Mouse (Mus musculus) forebrain, embryonic 16.5 days (tissue): ENCODE measurements around the gene Pigw. TPM values are rescaled to one million over a fixed set of nuclear protein-coding genes. Genes with fewer than 3 reads are reported as not detected.
A peak's percentile ranks its signal among the peaks of the same experiment; 100 is the strongest.

Source experiments
- ATAC-seq: fragments of 200-750 bp; cut with Nextera tagmentation; 2 replicates; pipeline ENCODE4 v1.8.0; 2017; ENCODE audit warnings: mild to moderate bottlenecking, moderate library complexity
- H3K27ac ChIP-seq: fragments of 300-500 bp; sonication (generic); 2 replicates; pipeline ENCODE4 v1.5.1; 2014; ENCODE audit warnings: low read length, control low read depth
- H3K27me3 ChIP-seq: fragments of 300-500 bp; sonication (generic); replicated peaks from 2 replicates; pipeline ENCODE4 v1.6.1; 2014; ENCODE audit warnings: low read length; ENCODE audit not compliant: control insufficient read depth, insufficient read depth
- H3K36me3 ChIP-seq: fragments of 300-500 bp; sonication (generic); 2 replicates; pipeline ENCODE4 v1.6.1; 2014; ENCODE audit not compliant: control insufficient read depth, insufficient read depth
- H3K4me1 ChIP-seq: fragments of 300-500 bp; sonication (generic); replicated peaks from 2 replicates; pipeline ENCODE4 v1.6.1; 2014; ENCODE audit warnings: low read length; ENCODE audit not compliant: control insufficient read depth, insufficient read depth
- H3K4me2 ChIP-seq: fragments of 300-500 bp; sonication (generic); 2 replicates; pipeline ENCODE4 v1.6.1; 2014; ENCODE audit warnings: mild to moderate bottlenecking, low read length, control low read depth
- H3K4me3 ChIP-seq: fragments of 300-500 bp; sonication (generic); replicated peaks from 2 replicates; pipeline ENCODE4 v1.5.1; 2014; ENCODE audit warnings: mild to moderate bottlenecking, low read length, control low read depth
- H3K9ac ChIP-seq: fragments of 300-500 bp; sonication (generic); replicated peaks from 2 replicates; pipeline ENCODE4 v1.6.1; 2014; ENCODE audit warnings: low read depth, low read length, control low read depth
- H3K9me3 ChIP-seq: fragments of 300-500 bp; sonication (generic); 2 replicates; pipeline ENCODE4 v1.6.1; 2016; ENCODE audit warnings: low read length; ENCODE audit not compliant: control insufficient read depth
- WGBS: fragments of 180-500 bp; shearing (Covaris S2); extraction: QIAGEN DNeasy Blood & Tissue Kit; methylation state at CpG from one replicate; pipeline ENCODE4 v1.1.7; 2014; 5-methylcytosine and 5-hydroxymethylcytosine counted together
- polyA plus RNA-seq: library from polyadenylated mRNA; unstranded; fragments of >200 nt; fragmentation: Nextera tagmentation; extraction: Ambion mirVana; gene quantifications from 2 replicates; pipeline ENCODE4 v1.2.1, GENCODE M21; 2015

The Pigw gene
- 2.7 and 3.7 TPM in 2 replicates for polyA plus RNA-seq

DNA sequence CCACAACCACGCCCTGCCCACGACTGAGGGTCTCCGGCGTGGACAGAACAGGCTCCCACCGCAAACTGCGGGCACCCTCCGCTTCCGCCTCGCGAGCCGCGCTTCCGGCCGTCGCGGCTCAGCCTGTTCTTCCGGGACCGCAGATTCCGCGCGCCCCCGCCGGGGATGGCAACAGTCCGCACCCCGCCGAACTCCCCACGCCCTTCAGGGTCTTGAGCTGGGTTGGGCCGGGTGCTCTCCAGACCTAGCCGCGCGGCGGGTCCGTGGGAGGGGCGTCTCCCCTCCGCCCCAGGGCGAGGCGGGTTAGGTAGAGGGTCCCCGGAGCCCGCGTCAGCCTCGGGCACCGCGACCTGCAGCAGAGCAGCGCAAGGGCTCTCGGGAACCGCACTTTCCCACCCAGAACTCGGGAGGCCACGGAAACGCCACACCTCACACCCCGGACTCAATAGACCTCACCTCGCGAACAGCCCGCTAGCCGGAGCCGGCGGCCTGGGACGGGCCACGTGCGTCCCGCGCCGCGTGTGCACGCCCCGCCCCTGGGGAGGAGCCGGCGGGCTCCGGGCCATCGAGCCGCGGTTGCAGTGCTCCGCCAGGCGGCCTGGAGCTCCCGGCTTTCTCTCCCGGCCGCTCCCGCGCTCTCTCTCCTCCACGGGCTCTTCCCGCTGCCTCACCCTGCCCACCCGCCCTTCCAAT lies at the start of gene Pigw, which contains the start of gene Myo19:
Gene Pigw (minus strand): TSS at position 514 of the 693 bp plus-strand sequence.
Gene Myo19 (plus strand): TSS at position 377 of the 693 bp plus-strand sequence.
- H3K4me3 ChIP-seq = peak within 1 kb of the TSS; percentile 94
- H3K4me2 ChIP-seq = peak within 1 kb of the TSS; percentile 64
- ATAC-seq = peak; percentile 97
- under 1% methylated on average over 81 of the region's 81 CpGs for WGBS
- peaks cover 3% of the 10 kb centered on the region; the same call in 1 of the 2 replicates for H3K36me3 ChIP-seq
- no peaks in the 10 kb centered on the region for H3K9me3 ChIP-seq
- H3K27me3 ChIP-seq = no peaks in the 10 kb centered on the region
- H3K27ac ChIP-seq = peak within 1 kb of the TSS; percentile 87
- H3K9ac ChIP-seq = peak within 1 kb of the TSS; percentile 92
- H3K4me1 ChIP-seq = peaks cover 13% of the 10 kb centered on the region

DNA sequence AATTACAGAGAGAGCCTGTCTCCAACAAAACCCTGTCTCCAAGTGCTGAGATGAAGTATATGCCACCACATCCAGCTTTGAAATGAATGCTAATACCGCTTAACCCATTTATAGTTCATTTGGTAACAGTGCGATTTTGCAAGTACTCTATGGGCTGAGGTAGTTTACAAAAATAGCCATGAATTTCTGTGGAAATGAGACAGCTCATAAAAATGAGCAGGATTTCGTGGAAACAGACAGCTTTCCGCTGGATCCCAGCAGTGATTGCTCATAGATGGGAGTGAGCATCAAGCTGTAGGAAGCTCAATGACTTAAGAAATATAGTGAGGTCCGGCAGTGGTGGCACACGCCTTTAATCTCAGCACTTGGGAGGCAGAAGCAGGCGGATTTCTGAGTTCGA lies 40.9 kb upstream of the Pigw start:
- Histone ChIP-seq H3K27ac (no peak overlapping the region), H3K4me3 (no peak overlapping the region), H3K9me3 (no peaks in the 10 kb centered on the region), H3K4me2 (no peak overlapping the region), H3K36me3 (no peaks in the 10 kb centered on the region), H3K4me1 (peaks cover 6% of the 10 kb centered on the region; the same call in 1 of the 2 replicates), H3K27me3 (no peaks in the 10 kb centered on the region), H3K9ac (no peak overlapping the region)
- ATAC-seq = no peak
- 85% methylated on average over 8 of the region's 8 CpGs for WGBS

DNA sequence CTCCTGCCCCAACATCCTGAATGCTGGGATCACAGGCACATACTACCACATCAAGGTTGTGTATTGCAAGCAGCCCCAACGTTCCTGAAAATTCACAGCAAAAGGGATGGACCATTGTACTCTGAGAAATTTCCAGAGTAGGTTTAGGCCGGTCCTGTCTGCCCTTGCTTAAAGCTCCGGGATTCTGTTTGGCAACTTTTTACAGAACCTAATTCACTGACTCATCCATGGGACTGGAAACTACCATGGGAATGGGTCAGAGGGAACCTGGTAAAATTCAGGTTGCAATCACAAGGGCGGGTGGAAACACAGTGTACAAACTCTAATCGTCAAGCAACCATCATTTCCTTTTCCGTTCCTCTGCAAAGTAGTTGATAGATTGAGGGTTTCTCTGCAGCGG lies 39.9 kb upstream of the Pigw start:
- H3K9me3 ChIP-seq = no peaks in the 10 kb centered on the region
- H3K36me3 ChIP-seq = no peaks in the 10 kb centered on the region
- no peak overlapping the region for H3K4me2 ChIP-seq
- no peak overlapping the region for H3K4me3 ChIP-seq
- WGBS = 75% methylated on average over 7 of the region's 7 CpGs
- no peaks in the 10 kb centered on the region for H3K27me3 ChIP-seq
- H3K9ac ChIP-seq = no peak overlapping the region
- H3K4me1 ChIP-seq = peaks cover 12% of the 10 kb centered on the region
- no peak overlapping the region for H3K27ac ChIP-seq
- no peak for ATAC-seq

DNA sequence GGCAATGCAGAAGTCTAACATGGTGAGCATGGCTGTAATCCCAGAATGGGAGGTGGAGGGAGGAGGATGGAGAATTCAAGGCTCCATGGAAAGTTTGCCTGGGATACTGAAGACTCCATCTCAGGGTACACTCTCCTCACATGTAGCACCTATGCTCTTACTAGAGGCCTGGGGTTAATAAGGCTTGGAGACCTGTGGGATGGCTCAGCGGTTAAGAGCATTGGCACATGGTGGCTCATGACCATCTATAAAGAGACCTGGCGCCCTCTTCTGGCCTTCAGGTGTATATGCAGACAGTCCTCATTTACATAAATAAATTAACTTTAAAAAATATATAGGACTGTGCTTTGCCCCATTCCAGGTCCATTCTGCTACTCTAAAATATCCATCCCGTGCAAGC lies 39.2 kb upstream of the Pigw start:
- no peak for ATAC-seq
- Histone ChIP-seq H3K4me3 (no peak overlapping the region), H3K27me3 (no peaks in the 10 kb centered on the region), H3K27ac (no peak overlapping the region), H3K4me1 (peaks cover 18% of the 10 kb centered on the region), H3K36me3 (no peaks in the 10 kb centered on the region), H3K9ac (no peak overlapping the region), H3K9me3 (no peaks in the 10 kb centered on the region), H3K4me2 (no peak overlapping the region)
- WGBS = 31% methylated on average over 3 of the region's 3 CpGs

DNA sequence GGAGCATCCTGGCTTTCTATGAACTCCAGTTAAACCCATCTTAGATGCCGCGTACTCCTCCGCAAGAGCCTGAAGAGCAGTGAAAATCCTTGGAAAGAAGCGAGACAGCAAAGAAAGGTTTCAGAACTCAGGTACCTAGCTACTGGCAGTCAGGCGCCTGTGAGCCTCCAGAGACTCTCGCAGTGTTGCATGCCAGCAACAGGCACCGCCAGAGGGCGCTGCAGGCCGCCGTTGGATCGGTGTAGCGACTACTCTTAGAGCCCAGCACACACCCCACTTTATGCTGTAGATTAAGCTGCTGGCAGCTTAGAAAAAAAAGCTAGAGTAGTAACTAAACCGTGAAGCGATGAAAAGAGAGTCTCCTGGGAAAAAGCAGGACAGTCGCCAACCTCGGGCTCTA lies 38.3 kb upstream of the Pigw start:
- ATAC-seq = peak; percentile 80
- Histone ChIP-seq H3K9ac (no peak overlapping the region), H3K9me3 (no peaks in the 10 kb centered on the region), H3K27me3 (no peaks in the 10 kb centered on the region), H3K4me3 (no peak overlapping the region), H3K4me2 (peak overlapping the region; percentile 25; the same call in 1 of the 2 replicates), H3K4me1 (peaks cover 18% of the 10 kb centered on the region), H3K27ac (no peak overlapping the region), H3K36me3 (no peaks in the 10 kb centered on the region)
- 5% methylated on average over 16 of the region's 16 CpGs for WGBS

DNA sequence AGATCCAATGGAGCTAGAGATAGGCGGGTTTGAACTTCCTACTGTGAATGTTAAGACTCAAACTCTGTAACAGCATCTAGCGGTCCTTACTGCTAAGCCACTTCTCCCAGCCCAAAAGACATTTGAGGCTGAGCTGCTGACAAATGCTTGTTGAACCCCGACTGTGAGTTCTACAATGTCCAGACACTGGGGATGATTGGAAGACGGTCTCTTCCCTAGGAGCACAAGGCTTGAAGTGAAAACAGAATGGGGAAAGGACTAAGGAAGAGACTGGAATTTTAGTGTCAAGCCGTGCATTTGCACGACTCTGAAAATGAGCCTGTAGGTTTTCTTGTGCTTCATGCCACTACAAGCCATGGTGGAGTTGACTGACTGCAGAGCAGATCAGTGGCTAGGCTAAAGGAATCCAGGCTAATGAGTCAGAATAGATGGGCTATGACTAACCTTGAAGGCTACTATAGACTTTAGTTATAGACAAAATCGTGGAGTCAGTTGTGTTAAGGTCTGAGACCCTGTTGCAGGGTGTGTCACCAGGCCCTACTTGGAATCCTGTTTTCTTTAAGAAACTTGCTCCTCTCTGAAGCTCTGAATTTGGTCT lies 36.7 kb upstream of the Pigw start:
- H3K4me3 ChIP-seq = peak overlapping the region; percentile 63
- H3K9ac ChIP-seq = peak overlapping the region; percentile 43
- H3K4me2 ChIP-seq = peak overlapping the region; percentile 48
- no peak overlapping the region for H3K27ac ChIP-seq
- H3K4me1 ChIP-seq = peaks cover 18% of the 10 kb centered on the region
- H3K27me3 ChIP-seq = no peaks in the 10 kb centered on the region
- no peaks in the 10 kb centered on the region for H3K9me3 ChIP-seq
- WGBS = 54% methylated on average over 7 of the region's 7 CpGs
- no peak for ATAC-seq
- peaks cover 8% of the 10 kb centered on the region for H3K36me3 ChIP-seq

DNA sequence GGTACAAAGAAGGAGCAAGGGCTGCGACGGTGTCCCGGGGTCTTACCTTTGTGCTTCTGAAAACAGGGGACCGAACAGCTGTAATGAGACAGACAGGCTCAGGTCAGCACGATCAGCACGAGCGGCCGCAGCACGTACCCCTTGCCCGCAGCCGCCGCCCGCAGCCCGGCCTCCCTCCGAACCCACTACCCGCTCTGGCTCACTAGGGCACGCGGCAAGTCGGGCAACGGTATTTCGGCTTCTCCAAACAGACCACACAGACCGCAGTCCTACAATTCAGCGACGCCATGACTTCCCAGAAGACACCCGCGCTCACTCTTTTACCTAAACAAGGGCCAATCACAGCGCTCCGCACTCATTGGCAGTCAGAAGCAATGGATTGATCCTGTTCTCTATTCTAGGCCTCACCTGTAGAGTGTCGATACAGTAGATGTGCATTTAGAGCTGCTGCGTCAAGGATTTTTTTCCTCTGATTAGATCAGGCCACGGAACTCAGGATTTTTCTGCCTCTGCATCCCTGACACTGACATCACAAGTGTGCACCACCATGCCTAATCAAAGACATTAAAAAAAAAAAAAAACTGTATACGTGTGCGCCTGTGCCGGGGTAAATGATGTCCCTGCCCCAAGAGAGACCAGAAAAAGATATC lies 36.1 kb upstream of the Pigw start, which contains the start of gene Znhit3:
Gene Znhit3 (minus strand): TSS at position 314 of the 650 bp plus-strand sequence.
- Histone ChIP-seq H3K36me3 (peaks cover 12% of the 10 kb centered on the region), H3K4me1 (peaks cover 18% of the 10 kb centered on the region), H3K27ac (no peak within 1 kb of the TSS), H3K9ac (peak within 1 kb of the TSS; percentile 60), H3K9me3 (no peaks in the 10 kb centered on the region), H3K4me3 (peak within 1 kb of the TSS; percentile 63), H3K4me2 (peak within 1 kb of the TSS; percentile 73), H3K27me3 (no peaks in the 10 kb centered on the region)
- peak; percentile 96 for ATAC-seq
- WGBS = 3% methylated on average over 34 of the region's 34 CpGs

DNA sequence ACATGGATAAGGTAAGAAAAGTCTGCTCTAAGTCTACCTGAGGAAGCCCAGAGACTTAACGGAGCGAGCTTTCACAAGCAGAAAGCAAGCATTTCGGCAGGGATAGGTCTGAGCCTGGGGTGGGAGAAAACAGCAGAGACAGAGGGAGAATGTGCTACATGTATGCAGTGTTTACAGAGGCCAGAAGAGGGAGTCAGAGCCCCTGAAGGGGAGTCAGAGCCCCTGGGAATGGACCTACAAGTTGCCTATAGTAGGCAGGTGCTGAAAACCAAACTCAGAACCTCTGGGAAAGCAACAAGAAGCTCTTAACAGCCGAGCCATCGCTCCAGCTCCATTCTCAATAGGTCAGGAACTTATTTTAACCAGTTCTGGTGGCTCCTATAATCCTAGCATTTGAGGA lies 34.6 kb upstream of the Pigw start:
- no peak overlapping the region for H3K4me2 ChIP-seq
- H3K36me3 ChIP-seq = peaks cover 18% of the 10 kb centered on the region
- H3K27ac ChIP-seq = no peak overlapping the region
- no peaks in the 10 kb centered on the region for H3K27me3 ChIP-seq
- 80% methylated on average over 5 of the region's 5 CpGs for WGBS
- no peak overlapping the region for H3K4me3 ChIP-seq
- H3K4me1 ChIP-seq = peaks cover 18% of the 10 kb centered on the region
- H3K9me3 ChIP-seq = no peaks in the 10 kb centered on the region
- no peak overlapping the region for H3K9ac ChIP-seq
- no peak for ATAC-seq

DNA sequence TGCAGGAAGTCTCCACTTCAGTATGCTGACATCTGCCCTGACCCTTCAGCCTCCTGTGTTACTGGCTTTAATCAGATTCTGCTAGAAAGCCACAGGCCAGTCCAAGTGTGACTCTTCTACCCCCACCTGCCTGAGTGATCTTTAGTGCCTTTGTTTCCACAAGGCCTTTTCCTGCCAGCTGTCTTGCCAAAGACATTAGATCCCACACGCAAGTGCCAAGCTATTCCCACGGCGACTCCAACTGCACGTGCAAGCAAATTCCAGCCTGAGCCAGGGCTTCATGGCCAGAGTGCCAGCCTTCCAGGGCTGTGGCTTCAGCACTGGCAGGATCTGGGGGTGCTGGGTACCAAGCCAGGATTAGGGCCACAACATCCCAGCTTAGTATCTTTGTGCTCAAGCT lies 30.3 kb upstream of the Pigw start:
- H3K4me3 ChIP-seq = no peak overlapping the region
- no peak overlapping the region for H3K4me2 ChIP-seq
- 71% methylated on average over 4 of the region's 4 CpGs for WGBS
- no peaks in the 10 kb centered on the region for H3K9me3 ChIP-seq
- H3K4me1 ChIP-seq = peaks cover 11% of the 10 kb centered on the region
- no peaks in the 10 kb centered on the region for H3K27me3 ChIP-seq
- H3K36me3 ChIP-seq = peaks cover 26% of the 10 kb centered on the region
- no peak overlapping the region for H3K9ac ChIP-seq
- no peak overlapping the region for H3K27ac ChIP-seq
- no peak for ATAC-seq
